Mouse (Mus musculus) hematopoietic stem cell, adult 5-6 weeks (primary cell): ENCODE results near the gene Defa26. TPM values are rescaled to one million over a fixed set of nuclear protein-coding genes. Genes with fewer than 3 reads are reported as not detected.
"Not testable (repeated sequence)": the region's sequence is repeated elsewhere in the genome, so short reads cannot be mapped to it uniquely, and the experiment has no call there.

Source experiments
- ATAC-seq, 2 experiments: fragments of 125-278 bp in 1 of 2; replicated peaks in 1 of 2; 2 replicates each; pipeline ENCODE4 v1.8.0; 2016 to 2017; ENCODE audit warnings: inconsistent platforms in 2 of 2, mild to moderate bottlenecking in 2 of 2, moderate number of reproducible peaks in 2 of 2, low read depth in 1 of 2, moderate TSS enrichment in 1 of 2; ENCODE audit not compliant: low FRiP score in 2 of 2, poor library complexity in 2 of 2, severe bottlenecking in 2 of 2, insufficient read depth in 1 of 2, low TSS enrichment in 1 of 2
- total RNA-seq: library from RNA; stranded (forward); fragments of 172-1452, 232-1000 nt; gene quantifications from 2 replicates; pipeline ENCODE4 v1.2.3, GENCODE M21; 2017

Defa26 gene
- total RNA-seq: not detected in 2 replicates

DNA sequence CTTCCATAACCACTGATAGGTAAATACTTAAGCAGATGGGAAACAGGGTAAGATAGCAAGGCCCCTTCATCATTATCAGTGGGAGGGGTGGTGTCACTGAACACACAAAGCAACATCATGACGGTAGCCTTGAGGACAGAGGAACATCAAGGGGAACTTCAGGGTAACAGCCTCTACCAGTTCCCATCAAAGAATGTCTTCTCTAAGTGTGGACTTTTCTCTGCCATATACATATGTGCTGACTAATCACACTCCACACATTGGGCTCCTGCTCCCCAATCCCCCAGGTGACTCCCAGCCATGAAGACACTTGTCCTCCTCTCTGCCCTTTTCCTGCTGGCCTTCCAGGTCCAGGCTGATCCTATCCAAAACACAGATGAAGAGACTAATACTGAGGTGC lies at the start of gene Defa26:
Defa26 (plus strand) TSS at position 301 of the 400 bp plus-strand sequence.
- not testable (repeated sequence) for ATAC-seq

GRCm38 (mm10) chr8:21582706-21583105 lies 35.3 kb upstream of the Defa26 start, which contains the start of gene Defa28:
Defa28 (plus strand) TSS chr8:21583006.
- not testable (repeated sequence) for ATAC-seq

DNA sequence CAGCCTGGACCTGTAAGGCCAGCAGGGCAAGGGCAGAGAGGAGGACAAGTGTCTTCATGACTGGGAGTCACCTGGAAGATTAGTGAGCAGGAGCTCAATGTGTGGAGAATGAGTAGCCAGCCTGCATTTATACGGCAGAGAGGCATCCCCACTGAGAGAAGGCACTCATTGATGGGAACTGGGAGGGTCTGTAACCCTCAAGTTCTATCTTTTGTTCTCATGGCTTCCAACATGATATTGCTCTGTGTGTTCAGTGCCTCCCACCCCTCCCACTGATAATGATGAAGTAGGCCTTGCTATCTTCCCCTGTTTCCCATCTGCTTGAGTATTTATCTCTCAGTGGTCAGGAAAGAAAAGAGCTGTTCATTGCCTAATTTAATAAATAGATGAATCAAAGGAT lies 23.6 kb upstream of the Defa26 start, which contains the start of gene Gm7861:
Gm7861 (minus strand) TSS at position 101 of the 400 bp plus-strand sequence.
- ATAC-seq: not testable (repeated sequence)

GRCm38 (mm10) chr8:21655480-21655879 lies 37.5 kb downstream of the Defa26 start, which contains the start of gene Defa17:
Defa17 (plus strand) TSS chr8:21655780.
- not testable (repeated sequence) for ATAC-seq

DNA sequence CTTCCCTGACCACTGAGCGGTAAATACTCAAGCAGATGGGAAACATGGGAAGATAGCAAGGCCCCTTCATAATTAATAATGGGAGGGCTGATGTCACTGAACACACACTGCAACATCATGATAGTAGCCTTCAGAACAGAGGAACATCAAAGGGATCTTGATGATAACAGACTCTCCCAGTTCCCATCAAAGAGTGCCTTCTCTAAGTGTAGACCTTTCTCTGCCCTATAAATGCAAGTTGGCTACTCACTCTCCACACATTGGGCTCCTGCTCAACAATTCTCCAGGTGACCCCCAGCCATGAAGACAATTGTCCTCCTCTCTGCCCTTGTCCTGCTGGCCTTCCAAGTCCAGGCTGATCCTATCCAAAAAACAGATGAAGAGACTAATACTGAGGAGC lies 47.5 kb downstream of the Defa26 start, which contains the start of gene Defa34:
Defa34 (plus strand) TSS at position 301 of the 400 bp plus-strand sequence.
- ATAC-seq: not testable (repeated sequence)

Other genes with a start within 250 kb of the Defa26 start
- not detected in 2 replicates for gene Defa2, start 239.7 kb upstream of the Defa26 start, total RNA-seq
- not detected in 2 replicates for gene Defa33, start 226.4 kb upstream of the Defa26 start, total RNA-seq
- not detected in 2 replicates for gene Defa36, start 190.8 kb upstream of the Defa26 start, total RNA-seq
- not detected in 2 replicates for gene Gm7849, start 161.6 kb upstream of the Defa26 start, total RNA-seq
- gene Defa20, start 108.9 kb upstream of the Defa26 start, total RNA-seq: not detected in 2 replicates
- gene Defa32, start 89.2 kb upstream of the Defa26 start, total RNA-seq: not detected in 2 replicates
- not detected in 2 replicates for gene Defa37, start 52.8 kb upstream of the Defa26 start, total RNA-seq
- not detected in 2 replicates for gene Defa28, start 35.2 kb upstream of the Defa26 start, total RNA-seq
- gene Gm7861, start 23.7 kb upstream of the Defa26 start, total RNA-seq: not detected in 2 replicates
- gene Defa17, start 37.6 kb downstream of the Defa26 start, total RNA-seq: not detected in 2 replicates
- gene Defa34, start 47.6 kb downstream of the Defa26 start, total RNA-seq: not detected in 2 replicates
- not detected in 2 replicates for gene AY761184, start 85.5 kb downstream of the Defa26 start, total RNA-seq
- not detected in 2 replicates for gene Defa24, start 116.3 kb downstream of the Defa26 start, total RNA-seq
- not detected in 2 replicates for gene Defb50, start 205.4 kb downstream of the Defa26 start, total RNA-seq
- not detected in 2 replicates for gene Defb2, start 221.7 kb downstream of the Defa26 start, total RNA-seq
- gene Defb10, start 240.7 kb downstream of the Defa26 start, total RNA-seq: not detected in 2 replicates